Mouse (Mus musculus): ENCODE measurements at regions not wholly inside any gene's neighbourhood (a gene's known extent, or its start where the extent isn't known, plus 50 kb on each side); places are given as distances from the start of the nearest gene placed in this dataset.
A peak's percentile ranks its signal among the peaks of the same experiment; 100 is the strongest.

DNA sequence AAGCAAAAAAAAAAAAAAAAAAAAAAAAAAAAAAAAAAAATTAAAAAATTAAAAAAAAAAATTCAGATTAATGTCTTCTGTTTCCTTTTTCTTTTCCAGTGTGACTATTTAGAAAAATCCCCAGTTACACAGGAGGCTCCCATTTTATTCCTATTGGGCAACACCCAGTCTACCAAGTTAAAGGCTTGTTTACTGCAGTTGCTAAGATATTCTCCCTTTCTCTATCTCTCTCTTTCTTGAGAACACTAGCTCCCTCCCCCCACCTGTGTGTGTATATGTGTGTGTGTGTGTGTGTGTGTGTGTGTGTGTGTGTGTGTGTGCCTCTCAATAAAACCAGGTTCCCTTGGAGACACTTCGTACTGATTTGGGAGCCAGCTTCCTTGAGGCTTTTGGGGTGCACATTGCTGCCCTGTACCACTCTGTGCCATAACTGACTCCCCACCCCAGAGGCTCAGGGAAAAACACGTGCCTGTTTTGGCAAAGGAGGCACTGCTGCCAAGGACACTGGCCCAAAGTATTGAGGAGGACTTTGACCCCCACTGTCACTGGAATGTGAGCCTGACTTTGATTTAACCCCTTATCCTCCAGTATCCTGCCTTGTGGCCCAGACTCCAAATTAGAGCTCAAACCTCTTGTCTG lies 50.3 kb downstream of the Anapc15-ps start:
- H3K9ac ChIP-seq (ENCODE audit: low read depth, low read length) = no peak overlapping the region
- no peaks in the 10 kb centered on the region for H3K27me3 ChIP-seq (ENCODE audit: insufficient read depth, low read length)
- no peaks in the 10 kb centered on the region for H3K36me3 ChIP-seq (ENCODE audit: insufficient read depth, low read length)
- ATAC-seq (replicated peaks; ENCODE audit: low FRiP score, low read depth) = peak; percentile 80
- 26% methylated on average over 2 of the region's 2 CpGs for WGBS
- H3K9me3 ChIP-seq (replicated peaks; ENCODE audit: low read length) = no peaks in the 10 kb centered on the region
- no peaks in the 10 kb centered on the region for H3K4me1 ChIP-seq (replicated peaks; ENCODE audit: insufficient read depth, low read length)
- no peak overlapping the region for H3K4me3 ChIP-seq (replicated peaks; ENCODE audit: low read depth, low read length)
- H3K4me2 ChIP-seq (ENCODE audit: low read length) = no peak overlapping the region
- peak; percentile 58 for DNase-seq (ENCODE audit: low spot score)
- peak overlapping the region; percentile 47 for H3K27ac ChIP-seq
- TF ChIP-seq CTCF (IDR thresholded peaks at IDR 0.05; ENCODE audit: low read depth) = no peak

DNA sequence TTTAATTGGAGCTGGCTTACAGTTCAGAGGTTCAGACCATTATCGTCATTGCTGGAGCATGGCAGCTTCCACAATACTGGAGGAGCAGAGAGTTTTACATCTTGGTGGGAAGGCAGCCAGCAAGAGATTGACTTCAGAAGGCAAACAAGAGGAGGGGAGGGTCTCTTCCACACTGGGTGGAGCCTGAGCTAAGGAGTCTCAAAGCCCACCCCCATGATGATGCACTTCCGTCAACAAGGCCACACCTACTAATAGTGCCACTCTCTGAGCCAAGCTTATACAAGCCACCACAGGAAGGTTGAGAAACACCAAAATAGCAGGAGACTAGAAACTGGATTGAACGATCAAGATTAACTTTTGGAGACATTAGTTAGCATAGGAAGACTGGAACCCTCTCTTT lies 52.5 kb downstream of the Anapc15-ps start:
- Histone ChIP-seq H3K4me2 (ENCODE audit: low read length) (no peak overlapping the region), H3K27me3 (ENCODE audit: insufficient read depth, low read length) (no peaks in the 10 kb centered on the region), H3K9me3 (replicated peaks; ENCODE audit: low read length) (no peaks in the 10 kb centered on the region), H3K4me3 (replicated peaks; ENCODE audit: low read depth, low read length) (no peak overlapping the region), H3K36me3 (ENCODE audit: insufficient read depth, low read length) (no peaks in the 10 kb centered on the region), H3K27ac (no peak overlapping the region), H3K9ac (ENCODE audit: low read depth, low read length) (no peak overlapping the region), H3K4me1 (replicated peaks; ENCODE audit: insufficient read depth, low read length) (peaks cover 5% of the 10 kb centered on the region; the same call in 1 of the 2 replicates)
- 85% methylated on average over 3 of the region's 3 CpGs for WGBS
- ATAC-seq (replicated peaks; ENCODE audit: low FRiP score, low read depth) (no peak), DNase-seq (ENCODE audit: low spot score) (no peak)
- no peak for TF ChIP-seq CTCF (IDR thresholded peaks at IDR 0.05; ENCODE audit: low read depth)

DNA sequence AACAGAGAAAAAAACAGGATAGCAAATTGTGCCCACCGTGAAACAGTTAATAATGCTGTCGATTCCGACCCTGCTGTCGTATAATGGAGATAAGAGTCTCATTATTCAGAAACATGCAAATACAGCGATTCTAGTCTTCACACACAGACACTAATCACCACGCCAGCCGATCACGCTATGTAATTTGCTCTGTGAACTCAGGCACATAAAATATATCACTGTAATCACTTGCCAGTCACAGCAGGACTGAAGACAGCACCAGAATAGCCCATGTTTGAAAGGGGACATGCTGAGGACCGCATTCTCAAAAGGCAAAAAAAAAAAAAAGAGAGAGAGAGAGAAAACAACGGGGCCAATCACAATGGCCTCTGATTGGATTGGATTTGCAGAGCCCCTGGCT lies 53.6 kb downstream of the Anapc15-ps start:
- no peak for TF ChIP-seq CTCF (IDR thresholded peaks at IDR 0.05; ENCODE audit: low read depth)
- WGBS = 18% methylated on average over 10 of the region's 10 CpGs
- no peaks in the 10 kb centered on the region for H3K36me3 ChIP-seq (ENCODE audit: insufficient read depth, low read length)
- DNase-seq (ENCODE audit: low spot score) (no peak), ATAC-seq (replicated peaks; ENCODE audit: low FRiP score, low read depth) (no peak)
- peaks cover 5% of the 10 kb centered on the region; the same call in 1 of the 2 replicates for H3K4me1 ChIP-seq (replicated peaks; ENCODE audit: insufficient read depth, low read length)
- no peak overlapping the region for H3K27ac ChIP-seq
- no peak overlapping the region for H3K9ac ChIP-seq (ENCODE audit: low read depth, low read length)
- no peak overlapping the region for H3K4me3 ChIP-seq (replicated peaks; ENCODE audit: low read depth, low read length)
- H3K4me2 ChIP-seq (ENCODE audit: low read length) = no peak overlapping the region
- no peaks in the 10 kb centered on the region for H3K27me3 ChIP-seq (ENCODE audit: insufficient read depth, low read length)
- H3K9me3 ChIP-seq (replicated peaks; ENCODE audit: low read length) = no peaks in the 10 kb centered on the region

DNA sequence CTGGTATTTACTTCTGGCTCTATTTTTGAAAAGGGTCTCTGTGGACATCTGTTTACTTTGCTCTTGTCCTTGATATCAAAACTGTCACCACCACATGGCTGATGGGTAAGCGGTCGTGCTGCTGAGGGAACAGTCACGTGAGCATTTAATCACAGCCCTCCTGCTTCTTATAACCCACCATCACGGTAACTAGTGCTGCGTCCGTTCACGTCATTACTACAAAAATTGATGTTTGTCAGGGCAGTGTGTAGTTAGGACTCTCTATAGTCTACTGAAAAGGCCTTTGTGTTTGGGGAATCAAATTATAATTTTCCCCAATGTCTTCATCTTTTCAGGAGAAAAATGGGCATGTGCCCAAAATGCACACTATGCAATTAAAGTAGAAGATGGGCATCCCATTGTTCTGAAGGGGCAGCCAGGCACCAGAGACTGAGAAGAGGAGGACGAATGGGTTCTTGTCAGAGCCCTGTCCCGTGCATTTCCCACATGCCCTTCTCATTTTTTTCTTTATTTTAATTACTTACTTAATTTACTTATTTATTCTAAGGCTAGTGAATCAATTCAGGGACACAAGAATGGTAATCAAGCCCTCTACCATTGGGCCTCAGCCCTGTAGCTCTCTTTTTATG lies 54.6 kb upstream of the Nudt4 start:
- no peak for ATAC-seq (replicated peaks; ENCODE audit: low FRiP score, low read depth)
- no peak for DNase-seq (ENCODE audit: low spot score)
- no peak for TF ChIP-seq CTCF (IDR thresholded peaks at IDR 0.05; ENCODE audit: low read depth)

DNA sequence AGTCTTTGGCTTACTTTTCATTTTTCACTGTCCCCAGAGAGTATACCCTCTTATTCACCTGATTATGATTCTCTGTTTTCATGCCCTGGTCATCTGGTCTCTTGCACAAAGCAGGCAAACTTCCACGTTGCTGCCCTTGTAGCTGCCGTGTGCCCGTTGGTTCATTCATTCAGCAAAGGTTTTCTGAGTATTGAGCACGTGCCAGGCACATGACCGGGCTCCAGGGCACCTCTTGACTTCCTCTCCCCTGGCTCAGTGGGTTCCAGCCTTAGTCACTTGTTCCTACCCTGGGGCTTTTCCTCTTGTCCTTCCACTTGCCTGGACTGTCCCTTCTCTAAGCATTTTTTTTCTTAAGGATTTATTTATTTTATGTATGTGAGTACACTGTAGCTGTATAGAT lies 52.9 kb upstream of the Nudt4 start:
- 75% methylated on average over 5 of the region's 5 CpGs for WGBS
- no peak for TF ChIP-seq CTCF (IDR thresholded peaks at IDR 0.05; ENCODE audit: low read depth)

More for the DNA sequence above, 54.6 kb upstream of the Nudt4 start:
- H3K9me3 ChIP-seq (replicated peaks; ENCODE audit: low read length) = no peaks in the 10 kb centered on the region
- H3K27ac ChIP-seq = no peak overlapping the region
- peaks cover 5% of the 10 kb centered on the region; the same call in 1 of the 2 replicates for H3K4me1 ChIP-seq (replicated peaks; ENCODE audit: insufficient read depth, low read length)
- WGBS = 81% methylated on average over 9 of the region's 9 CpGs
- no peak overlapping the region for H3K4me3 ChIP-seq (replicated peaks; ENCODE audit: low read depth, low read length)
- no peak overlapping the region for H3K4me2 ChIP-seq (ENCODE audit: low read length)
- no peaks in the 10 kb centered on the region for H3K27me3 ChIP-seq (ENCODE audit: insufficient read depth, low read length)
- no peak overlapping the region for H3K9ac ChIP-seq (ENCODE audit: low read depth, low read length)
- no peaks in the 10 kb centered on the region for H3K36me3 ChIP-seq (ENCODE audit: insufficient read depth, low read length)

DNA sequence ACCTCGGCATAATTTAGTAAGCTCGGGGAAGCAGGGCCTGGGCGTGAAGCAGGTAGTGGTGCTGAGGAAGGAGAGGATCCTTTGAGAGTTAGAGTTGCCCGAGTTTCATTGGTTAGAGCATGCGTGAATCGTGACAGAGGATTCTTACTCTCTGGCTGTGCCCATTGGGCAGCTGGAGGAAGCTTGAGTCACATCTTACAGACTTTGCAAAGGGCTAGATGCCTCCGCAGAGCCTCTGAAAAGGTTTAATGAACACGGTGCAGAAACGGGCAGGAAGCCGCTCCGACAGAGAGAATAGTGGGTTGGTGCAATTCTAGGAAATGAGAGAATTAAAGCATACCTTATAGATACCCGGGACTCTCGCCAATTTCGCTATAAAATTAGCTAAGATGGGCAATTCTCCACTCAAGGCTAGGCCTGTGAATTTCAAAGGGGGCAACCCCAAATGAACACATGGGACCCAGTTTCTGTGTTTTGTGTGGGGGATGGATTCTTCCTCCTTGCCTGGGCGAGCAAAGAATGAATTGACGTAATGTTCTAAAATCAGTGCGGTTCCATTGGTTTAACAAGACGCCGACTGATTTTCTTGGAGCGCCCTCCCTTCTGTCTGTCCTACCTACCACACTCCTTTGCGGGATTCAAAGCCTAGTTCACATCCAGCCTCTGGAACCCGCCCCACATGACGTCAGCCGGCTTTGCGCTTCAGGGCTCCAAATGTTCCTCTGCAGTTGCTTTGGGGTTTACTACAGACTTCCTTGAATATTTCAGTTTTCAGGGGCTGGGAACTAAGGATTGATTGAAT lies 52.1 kb upstream of the Nudt4 start:
- TF ChIP-seq CTCF (IDR thresholded peaks at IDR 0.05; ENCODE audit: low read depth) = no peak
- WGBS = 73% methylated on average over 25 of the region's 25 CpGs
- Histone ChIP-seq H3K9ac (ENCODE audit: low read depth, low read length) (no peak overlapping the region), H3K27ac (0 out of 2 replicates have a peak overlapping the region, but pooled peaks have one; percentile 13), H3K4me2 (ENCODE audit: low read length) (no peak overlapping the region), H3K4me3 (replicated peaks; ENCODE audit: low read depth, low read length) (no peak overlapping the region), H3K4me1 (replicated peaks; ENCODE audit: insufficient read depth, low read length) (peaks cover 8% of the 10 kb centered on the region; the same call in 1 of the 2 replicates), H3K27me3 (ENCODE audit: insufficient read depth, low read length) (no peaks in the 10 kb centered on the region), H3K9me3 (replicated peaks; ENCODE audit: low read length) (no peaks in the 10 kb centered on the region), H3K36me3 (ENCODE audit: insufficient read depth, low read length) (no peaks in the 10 kb centered on the region)
- no peak for DNase-seq (ENCODE audit: low spot score)
- no peak for ATAC-seq (replicated peaks; ENCODE audit: low FRiP score, low read depth)

More for the DNA sequence above, 52.9 kb upstream of the Nudt4 start:
- Histone ChIP-seq H3K9ac (ENCODE audit: low read depth, low read length) (no peak overlapping the region), H3K36me3 (ENCODE audit: insufficient read depth, low read length) (no peaks in the 10 kb centered on the region), H3K27ac (0 out of 2 replicates have a peak overlapping the region, but pooled peaks have one; percentile 13), H3K4me3 (replicated peaks; ENCODE audit: low read depth, low read length) (no peak overlapping the region), H3K27me3 (ENCODE audit: insufficient read depth, low read length) (no peaks in the 10 kb centered on the region), H3K4me2 (ENCODE audit: low read length) (no peak overlapping the region), H3K9me3 (replicated peaks; ENCODE audit: low read length) (no peaks in the 10 kb centered on the region), H3K4me1 (replicated peaks; ENCODE audit: insufficient read depth, low read length) (peaks cover 5% of the 10 kb centered on the region; the same call in 1 of the 2 replicates)
- DNase-seq (ENCODE audit: low spot score) (no peak), ATAC-seq (replicated peaks; ENCODE audit: low FRiP score, low read depth) (no peak)
